13 mouse cellular contexts compared by ENCODE assay signal in genomic region chr12:79808426-79809398, GRCm38 (mm10).
DNase-seq lines count a peak whose midpoint lies in the region; ATAC-seq and TF ChIP-seq lines count a peak whose summit lies in the region.
"Had no signal": no experiment of that assay in that cellular context is flagged by ENCODE, and none has a peak within 500 bp of the region (broad histone marks: within the 10 kb centered on the region; RNA-seq: fewer than 3 reads in every experiment).

No protein-coding gene starts in this region.

- TF ChIP-seq POLR2A in testis, adult 2 months (IDR thresholded peaks at IDR 0.05; ENCODE audit: control insufficient read depth, low read depth, low read length) = no peak

- H3K36me3 ChIP-seq in intestine, embryonic 14.5 days (ENCODE audit: control insufficient read depth, insufficient read depth, low read length) = no peaks in the 10 kb centered on the region
- no peaks in the 10 kb centered on the region; the same call in 1 of the 2 replicates for H3K36me3 ChIP-seq in intestine, postnatal 0 days (ENCODE audit: control insufficient read depth, insufficient read depth)
- no peaks in the 10 kb centered on the region for H3K36me3 ChIP-seq in testis, adult 2 months (ENCODE audit: control insufficient read depth, insufficient read depth, low read length)
- H3K36me3 ChIP-seq in intestine, embryonic 15.5 days = no peaks in the 10 kb centered on the region
- no peaks in the 10 kb centered on the region for H3K36me3 ChIP-seq in stomach, postnatal 0 days (ENCODE audit: control insufficient read depth, insufficient read depth, low read length)

- TF ChIP-seq CTCF in intestine, postnatal 0 days (IDR thresholded peaks at IDR 0.05; ENCODE audit: low read depth) = no peak
- TF ChIP-seq CTCF in testis, adult 2 months (IDR thresholded peaks at IDR 0.05; ENCODE audit: control insufficient read depth, insufficient read depth, insufficient replicate concordance, low read depth, low read length) = no peak
- TF ChIP-seq CTCF in stomach, postnatal 0 days (IDR thresholded peaks at IDR 0.05; ENCODE audit: low read depth) = peak; percentile 22; the same call in 1 of the 2 replicates

- no peaks in the 10 kb centered on the region for H3K27me3 ChIP-seq in intestine, embryonic 14.5 days (replicated peaks; ENCODE audit: control insufficient read depth, insufficient read depth, low read length)
- no peaks in the 10 kb centered on the region for H3K27me3 ChIP-seq in intestine, postnatal 0 days (replicated peaks; ENCODE audit: control insufficient read depth, insufficient read depth, low read length)
- no peaks in the 10 kb centered on the region for H3K27me3 ChIP-seq in testis, adult 2 months (ENCODE audit: control insufficient read depth, insufficient read depth, low read length)
- no peaks in the 10 kb centered on the region for H3K27me3 ChIP-seq in intestine, embryonic 15.5 days (replicated peaks)
- no peaks in the 10 kb centered on the region for H3K27me3 ChIP-seq in stomach, postnatal 0 days (ENCODE audit: control insufficient read depth, insufficient read depth, low read length)

- peak overlapping the region; percentile 64; the same call in 1 of the 2 replicates for H3K27ac ChIP-seq in intestine, embryonic 14.5 days (ENCODE audit: low read depth)
- no peak overlapping the region for H3K27ac ChIP-seq in intestine, postnatal 0 days (ENCODE audit: low read depth, low read length)
- no peak overlapping the region for H3K27ac ChIP-seq in testis, adult 2 months (ENCODE audit: control insufficient read depth, insufficient read depth, low read depth, low read length)
- H3K27ac ChIP-seq in intestine, embryonic 15.5 days = peak overlapping the region; percentile 22; the same call in 1 of the 2 replicates
- H3K27ac ChIP-seq in stomach, postnatal 0 days (replicated peaks) = peak overlapping the region; percentile 35; the same call in 1 of the 2 replicates
- H3K27ac ChIP-seq: left cerebral cortex, adult 2 months had no signal

- H3K4me2 ChIP-seq in intestine, embryonic 14.5 days (ENCODE audit: low read length) = no peak overlapping the region
- no peak overlapping the region for H3K4me2 ChIP-seq in intestine, postnatal 0 days (replicated peaks; ENCODE audit: low read depth)
- H3K4me2 ChIP-seq in intestine, embryonic 15.5 days (replicated peaks) = no peak overlapping the region
- no peak overlapping the region for H3K4me2 ChIP-seq in stomach, postnatal 0 days (replicated peaks; ENCODE audit: low read depth)

- no peak overlapping the region for H3K9ac ChIP-seq in intestine, embryonic 14.5 days (ENCODE audit: low read length)
- H3K9ac ChIP-seq in intestine, postnatal 0 days (ENCODE audit: low read depth, low read length) = no peak overlapping the region
- H3K9ac ChIP-seq in intestine, embryonic 15.5 days = no peak overlapping the region
- H3K9ac ChIP-seq in stomach, postnatal 0 days (ENCODE audit: low read length) = no peak overlapping the region

- no peak for TF ChIP-seq EP300 in stomach, postnatal 0 days (optimal IDR thresholded peaks at IDR 0.05)

- H3K9me3 ChIP-seq in intestine, embryonic 14.5 days (ENCODE audit: control insufficient read depth, low read length) = no peaks in the 10 kb centered on the region
- no peaks in the 10 kb centered on the region for H3K9me3 ChIP-seq in intestine, postnatal 0 days (ENCODE audit: control insufficient read depth)
- no peaks in the 10 kb centered on the region for H3K9me3 ChIP-seq in intestine, embryonic 15.5 days
- no peaks in the 10 kb centered on the region for H3K9me3 ChIP-seq in stomach, postnatal 0 days (ENCODE audit: control insufficient read depth, low read length)
- H3K9me3 ChIP-seq: G1E had no signal

- H3K4me3 ChIP-seq in intestine, embryonic 14.5 days (ENCODE audit: low read depth, low read length) = no peak overlapping the region
- no peak overlapping the region for H3K4me3 ChIP-seq in intestine, postnatal 0 days (ENCODE audit: low read depth, low read length)
- peak overlapping the region; percentile 61 for H3K4me3 ChIP-seq in testis, adult 2 months (ENCODE audit: control insufficient read depth, low read depth, low read length)
- no peak overlapping the region for H3K4me3 ChIP-seq in intestine, embryonic 15.5 days (replicated peaks)
- H3K4me3 ChIP-seq in stomach, postnatal 0 days (ENCODE audit: low read depth, low read length) = no peak overlapping the region
- H3K4me3 ChIP-seq: left cerebral cortex, adult 2 months had no signal

- ATAC-seq in intestine, embryonic 14.5 days (replicated peaks; ENCODE audit: low FRiP score, low TSS enrichment, low read depth) = no peak
- ATAC-seq in intestine, postnatal 0 days = no peak
- ATAC-seq in intestine, embryonic 15.5 days = no peak
- 0 out of 2 replicates have a peak, but pooled peaks have one; percentile 10 for ATAC-seq in stomach, postnatal 0 days (ENCODE audit: low FRiP score, low TSS enrichment)

- WGBS in intestine, embryonic 14.5 days = 74% methylated on average over 18 of the region's 18 CpGs
- WGBS in intestine, postnatal 0 days = 86% methylated on average over 18 of the region's 18 CpGs
- WGBS in intestine, embryonic 15.5 days = 72% methylated on average over 18 of the region's 18 CpGs
- 74% methylated on average over 18 of the region's 18 CpGs for WGBS in stomach, postnatal 0 days

- H3K4me1 ChIP-seq in intestine, embryonic 14.5 days (replicated peaks; ENCODE audit: control insufficient read depth, insufficient read depth, low read length) = peaks cover 39% of the 10 kb centered on the region
- H3K4me1 ChIP-seq in intestine, postnatal 0 days (replicated peaks; ENCODE audit: control insufficient read depth, insufficient read depth, low read length) = 0 out of 2 replicates have a peak, but pooled peaks cover 4% of the 10 kb centered on the region
- no peaks in the 10 kb centered on the region for H3K4me1 ChIP-seq in testis, adult 2 months (ENCODE audit: control insufficient read depth, insufficient read depth, low read length)
- peaks cover 33% of the 10 kb centered on the region for H3K4me1 ChIP-seq in intestine, embryonic 15.5 days (replicated peaks)
- no peaks in the 10 kb centered on the region for H3K4me1 ChIP-seq in stomach, postnatal 0 days (replicated peaks; ENCODE audit: control insufficient read depth, insufficient read depth)

- DNase-seq in intestine, embryonic 14.5 days (ENCODE audit: low spot score) = no peak
- DNase-seq in testis, postnatal 10 days (ENCODE audit: low spot score) = no peak
- no peak for DNase-seq in stomach, postnatal 0 days (ENCODE audit: low spot score)
- no peak for DNase-seq in cerebellum, adult 8-10 months
- DNase-seq in thymus, postnatal 25 days = no peak
- DNase-seq: embryo, embryonic 11 days; right cerebral cortex, postnatal 25 days; thymus, adult 18-20 months had no signal

Comparison
In these comparisons a context has a peak if more than half of its experiments do, and no peak if none do; other contexts are left out.
1. H3K27ac ChIP-seq: peak in intestine, embryonic 14.5 days (single experiment), intestine, embryonic 15.5 days (single experiment) and stomach, postnatal 0 days (single experiment); none in intestine, postnatal 0 days (single experiment) and testis, adult 2 months (single experiment).